Mouse (Mus musculus): ENCODE results near the gene Pde4dip. TPM values are rescaled to one million over a fixed set of nuclear protein-coding genes. Genes with fewer than 3 reads are reported as not detected.

Gene Pde4dip
- polyA plus RNA-seq, 1 experiment from 2014 or later, result 27.1 TPM

GRCm38 (mm10) chr3:97932131-97932530 is 43.6 kb upstream of the Pde4dip start:
- H3K4me1 ChIP-seq (ENCODE audit: control insufficient read depth, insufficient read depth, low read length), result peaks cover 17% of the 10 kb centered on the region
- H3K9ac ChIP-seq (replicated peaks; ENCODE audit: low read depth, low read length), result no peak overlapping the region
- H3K27ac ChIP-seq (ENCODE audit: low read length), result no peak overlapping the region

DNA sequence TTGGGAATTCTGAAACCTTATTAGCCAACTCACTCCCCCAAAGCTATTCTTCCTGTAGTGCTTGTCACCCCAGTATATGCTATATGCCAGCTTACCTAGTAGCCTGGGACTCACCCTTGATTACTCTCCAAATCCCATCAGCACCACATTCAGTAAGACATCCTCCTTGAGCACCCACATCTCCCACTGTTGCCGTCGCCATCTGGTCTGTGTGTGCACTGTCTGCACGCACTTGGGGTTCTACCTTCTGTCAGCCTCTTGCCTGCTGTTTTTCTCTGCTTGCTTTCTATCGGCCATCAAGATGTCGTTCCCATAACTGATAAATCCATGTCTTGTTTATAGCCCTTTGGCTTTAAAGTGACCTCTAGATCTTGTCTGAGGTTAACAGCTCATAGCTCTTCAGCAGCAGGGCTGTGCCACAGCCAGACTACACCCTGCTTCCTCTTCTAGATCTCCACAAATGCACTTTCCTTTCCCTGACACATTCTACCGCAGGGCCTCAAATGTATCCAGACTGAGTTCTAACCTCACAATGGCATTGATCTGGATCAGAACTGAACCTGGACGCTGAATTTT is 42.9 kb upstream of the Pde4dip start:
- H3K36me3 ChIP-seq (ENCODE audit: control insufficient read depth, insufficient read depth, low read length), result no peaks in the 10 kb centered on the region
- no peak overlapping the region for H3K4me3 ChIP-seq (ENCODE audit: low read depth, low read length)
- H3K4me2 ChIP-seq (replicated peaks; ENCODE audit: low read depth, low read length), result no peak overlapping the region
- no peak for ATAC-seq (ENCODE audit: insufficient number of reproducible peaks, insufficient read depth, low FRiP score, low read depth)
- peaks cover 16% of the 10 kb centered on the region for H3K4me1 ChIP-seq (ENCODE audit: control insufficient read depth, insufficient read depth, low read length)
- no peaks in the 10 kb centered on the region for H3K9me3 ChIP-seq (ENCODE audit: control insufficient read depth, low read depth, low read length)
- 56% methylated on average over 7 of the region's 7 CpGs for WGBS
- no peak overlapping the region for H3K27ac ChIP-seq (ENCODE audit: low read length)
- H3K9ac ChIP-seq (replicated peaks; ENCODE audit: low read depth, low read length), result no peak overlapping the region
- no peaks in the 10 kb centered on the region for H3K27me3 ChIP-seq (ENCODE audit: control insufficient read depth, insufficient read depth, low read length)

More at GRCm38 (mm10) chr3:97932131-97932530, 43.6 kb upstream of the Pde4dip start:
- Histone ChIP-seq H3K36me3 (ENCODE audit: control insufficient read depth, insufficient read depth, low read length) (no peaks in the 10 kb centered on the region), H3K4me2 (replicated peaks; ENCODE audit: low read depth, low read length) (peak overlapping the region; percentile 16; the same call in 1 of the 2 replicates), H3K9me3 (ENCODE audit: control insufficient read depth, low read depth, low read length) (no peaks in the 10 kb centered on the region), H3K27me3 (ENCODE audit: control insufficient read depth, insufficient read depth, low read length) (no peaks in the 10 kb centered on the region), H3K4me3 (ENCODE audit: low read depth, low read length) (0 out of 2 replicates have a peak overlapping the region, but pooled peaks have one; percentile 2)
- no peak for ATAC-seq (ENCODE audit: insufficient number of reproducible peaks, insufficient read depth, low FRiP score, low read depth)
- WGBS, result 13% methylated on average over 10 of the region's 10 CpGs

- no peak overlapping the region for H3K9ac ChIP-seq (replicated peaks; ENCODE audit: low read depth, low read length)
- H3K4me2 ChIP-seq (replicated peaks; ENCODE audit: low read depth, low read length), result no peak overlapping the region
- no peak for ATAC-seq (ENCODE audit: insufficient number of reproducible peaks, insufficient read depth, low FRiP score, low read depth)
- no peak overlapping the region for H3K4me3 ChIP-seq (ENCODE audit: low read depth, low read length)
- H3K36me3 ChIP-seq (ENCODE audit: control insufficient read depth, insufficient read depth, low read length), result no peaks in the 10 kb centered on the region
- 72% methylated on average over 8 of the region's 8 CpGs for WGBS
- H3K27me3 ChIP-seq (ENCODE audit: control insufficient read depth, insufficient read depth, low read length), result no peaks in the 10 kb centered on the region
- H3K27ac ChIP-seq (ENCODE audit: low read length), result no peak overlapping the region
- H3K4me1 ChIP-seq (ENCODE audit: control insufficient read depth, insufficient read depth, low read length), result peaks cover 16% of the 10 kb centered on the region
- H3K9me3 ChIP-seq (ENCODE audit: control insufficient read depth, low read depth, low read length), result no peaks in the 10 kb centered on the region
These were observed 42.3 kb upstream of the Pde4dip start for GRCm38 (mm10) chr3:97930787-97931158.

- no peak overlapping the region for H3K4me2 ChIP-seq (replicated peaks; ENCODE audit: low read depth, low read length)
- no peak overlapping the region for H3K4me3 ChIP-seq (ENCODE audit: low read depth, low read length)
- H3K9me3 ChIP-seq (ENCODE audit: control insufficient read depth, low read depth, low read length), result no peaks in the 10 kb centered on the region
- no peaks in the 10 kb centered on the region for H3K27me3 ChIP-seq (ENCODE audit: control insufficient read depth, insufficient read depth, low read length)
- WGBS, result 45% methylated on average over 12 of the region's 12 CpGs
- no peak for ATAC-seq (ENCODE audit: insufficient number of reproducible peaks, insufficient read depth, low FRiP score, low read depth)
- H3K4me1 ChIP-seq (ENCODE audit: control insufficient read depth, insufficient read depth, low read length), result peaks cover 16% of the 10 kb centered on the region
- no peak overlapping the region for H3K27ac ChIP-seq (ENCODE audit: low read length)
- H3K9ac ChIP-seq (replicated peaks; ENCODE audit: low read depth, low read length), result no peak overlapping the region
- no peaks in the 10 kb centered on the region for H3K36me3 ChIP-seq (ENCODE audit: control insufficient read depth, insufficient read depth, low read length)
These were observed 41.8 kb upstream of the Pde4dip start for GRCm38 (mm10) chr3:97930141-97930786.

DNA sequence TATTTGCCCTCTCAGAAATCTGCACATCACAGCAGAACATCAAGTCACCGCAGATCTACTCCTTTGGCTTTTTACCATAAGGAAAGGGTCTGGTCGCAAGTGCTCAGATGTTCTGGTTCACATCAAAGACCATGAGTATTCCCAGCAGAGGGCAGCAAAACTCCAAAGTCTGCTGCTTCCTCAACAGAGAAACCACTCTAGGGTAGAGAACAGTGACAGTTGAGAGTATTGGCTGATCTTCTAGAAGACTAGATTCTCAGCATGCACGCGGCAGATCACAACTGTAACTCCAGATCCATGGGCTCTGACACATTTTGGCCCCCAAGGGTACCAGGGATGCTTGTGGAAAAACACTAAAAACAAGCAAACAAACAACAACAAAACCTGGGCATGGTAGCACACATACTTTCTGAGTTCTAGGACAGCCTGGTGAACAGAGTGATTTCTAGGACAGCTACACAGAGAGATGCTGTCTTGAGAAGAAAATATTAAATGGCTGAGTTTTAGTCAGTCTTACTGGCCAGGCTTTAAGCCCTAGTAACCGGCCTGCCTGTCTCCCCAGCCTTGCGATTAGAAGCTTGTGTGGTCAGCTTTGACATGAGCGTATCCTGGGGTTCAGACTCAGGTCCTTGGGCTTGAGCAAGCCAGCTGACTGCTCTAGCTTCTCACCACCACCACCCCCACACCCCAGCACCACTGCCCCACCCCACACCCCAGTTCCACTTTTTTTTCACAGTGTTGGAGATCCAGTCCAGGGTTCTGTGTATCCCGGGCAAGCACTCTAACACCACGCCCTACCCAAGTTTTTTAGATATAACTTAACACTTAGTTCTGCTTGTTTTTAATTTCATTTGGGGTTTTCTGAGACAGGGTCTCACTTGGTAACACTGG is 40.7 kb upstream of the Pde4dip start:
- Histone ChIP-seq H3K9me3 (ENCODE audit: control insufficient read depth, low read depth, low read length) (no peaks in the 10 kb centered on the region), H3K27me3 (ENCODE audit: control insufficient read depth, insufficient read depth, low read length) (no peaks in the 10 kb centered on the region), H3K9ac (replicated peaks; ENCODE audit: low read depth, low read length) (no peak overlapping the region), H3K4me1 (ENCODE audit: control insufficient read depth, insufficient read depth, low read length) (peaks cover 16% of the 10 kb centered on the region), H3K4me3 (ENCODE audit: low read depth, low read length) (no peak overlapping the region), H3K27ac (ENCODE audit: low read length) (no peak overlapping the region), H3K4me2 (replicated peaks; ENCODE audit: low read depth, low read length) (no peak overlapping the region), H3K36me3 (ENCODE audit: control insufficient read depth, insufficient read depth, low read length) (no peaks in the 10 kb centered on the region)
- ATAC-seq (ENCODE audit: insufficient number of reproducible peaks, insufficient read depth, low FRiP score, low read depth), result peak; percentile 67; the same call in 1 of the 2 replicates
- 52% methylated on average over 9 of the region's 9 CpGs for WGBS

DNA sequence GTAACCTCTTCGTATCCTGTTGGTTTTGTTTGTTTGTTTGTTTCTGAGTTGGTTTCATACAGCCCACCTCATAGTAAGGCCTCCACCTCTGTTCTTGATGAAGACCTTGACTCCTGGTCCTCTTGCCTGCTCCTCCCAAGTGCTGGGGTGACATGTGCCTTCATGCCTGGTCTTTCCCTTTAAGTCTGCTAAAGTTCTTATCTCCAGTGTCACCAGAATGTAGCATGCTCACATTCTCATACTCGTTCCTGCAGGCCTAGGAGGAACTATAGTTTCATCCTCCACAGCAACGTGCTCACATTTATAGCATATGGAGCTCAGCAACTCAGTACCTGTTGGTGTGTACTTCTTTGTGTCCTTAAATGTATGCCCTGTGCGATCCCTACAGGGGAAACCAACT is 38.8 kb upstream of the Pde4dip start:
- peaks cover 8% of the 10 kb centered on the region for H3K4me1 ChIP-seq (ENCODE audit: control insufficient read depth, insufficient read depth, low read length)
- H3K27ac ChIP-seq (ENCODE audit: low read length), result no peak overlapping the region
- no peak for ATAC-seq (ENCODE audit: insufficient number of reproducible peaks, insufficient read depth, low FRiP score, low read depth)
- H3K9me3 ChIP-seq (ENCODE audit: control insufficient read depth, low read depth, low read length), result no peaks in the 10 kb centered on the region
- no peak overlapping the region for H3K4me3 ChIP-seq (ENCODE audit: low read depth, low read length)
- H3K9ac ChIP-seq (replicated peaks; ENCODE audit: low read depth, low read length), result no peak overlapping the region
- no peaks in the 10 kb centered on the region for H3K27me3 ChIP-seq (ENCODE audit: control insufficient read depth, insufficient read depth, low read length)
- no peak overlapping the region for H3K4me2 ChIP-seq (replicated peaks; ENCODE audit: low read depth, low read length)
- WGBS, result 63% methylated on average over 4 of the region's 4 CpGs
- peaks cover 4% of the 10 kb centered on the region for H3K36me3 ChIP-seq (ENCODE audit: control insufficient read depth, insufficient read depth, low read length)

GRCm38 (mm10) chr3:97925246-97925645 is 36.7 kb upstream of the Pde4dip start:
- Histone ChIP-seq H3K36me3 (ENCODE audit: control insufficient read depth, insufficient read depth, low read length) (peaks cover 19% of the 10 kb centered on the region), H3K4me3 (ENCODE audit: low read depth, low read length) (no peak overlapping the region), H3K4me2 (replicated peaks; ENCODE audit: low read depth, low read length) (no peak overlapping the region), H3K9ac (replicated peaks; ENCODE audit: low read depth, low read length) (no peak overlapping the region), H3K27ac (ENCODE audit: low read length) (no peak overlapping the region), H3K4me1 (ENCODE audit: control insufficient read depth, insufficient read depth, low read length) (no peaks in the 10 kb centered on the region; the same call in 1 of the 2 replicates), H3K27me3 (ENCODE audit: control insufficient read depth, insufficient read depth, low read length) (no peaks in the 10 kb centered on the region), H3K9me3 (ENCODE audit: control insufficient read depth, low read depth, low read length) (no peaks in the 10 kb centered on the region)
- no peak for ATAC-seq (ENCODE audit: insufficient number of reproducible peaks, insufficient read depth, low FRiP score, low read depth)
- 92% methylated on average over 2 of the region's 2 CpGs for WGBS

DNA sequence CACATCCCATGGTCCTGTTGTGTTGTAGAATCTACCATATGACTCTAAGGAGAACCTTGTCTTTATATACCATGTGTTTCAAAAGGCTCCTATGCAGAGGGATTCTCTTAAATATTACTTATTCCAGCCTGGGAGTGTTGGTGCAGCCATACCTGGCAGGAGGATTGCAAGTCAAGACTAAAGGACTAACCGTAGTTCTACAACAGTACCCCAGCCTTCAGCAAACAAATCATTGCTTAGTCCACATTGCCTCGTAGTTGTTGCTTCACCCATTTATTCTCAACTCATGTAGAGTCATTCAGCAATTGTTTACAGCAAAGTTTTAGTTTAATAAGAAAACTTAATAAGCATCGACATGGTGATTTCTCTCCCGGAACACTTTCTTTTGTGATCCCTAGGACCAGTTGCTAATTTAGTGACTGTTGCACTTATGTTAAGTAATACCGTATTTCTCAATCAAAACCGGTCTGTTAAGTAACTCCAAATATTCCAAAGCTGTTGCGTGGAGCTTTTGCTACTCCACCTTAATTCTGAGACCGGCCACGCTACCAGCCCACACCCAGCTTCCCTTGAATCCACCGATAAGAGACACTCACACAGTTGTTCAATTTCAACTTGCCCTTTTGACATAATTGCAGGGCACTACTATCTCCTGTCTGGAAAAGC is 30.5 kb upstream of the Pde4dip start:
- no peak overlapping the region for H3K4me2 ChIP-seq (replicated peaks; ENCODE audit: low read depth, low read length)
- H3K4me3 ChIP-seq (ENCODE audit: low read depth, low read length), result no peak overlapping the region
- no peaks in the 10 kb centered on the region for H3K9me3 ChIP-seq (ENCODE audit: control insufficient read depth, low read depth, low read length)
- H3K27ac ChIP-seq (ENCODE audit: low read length), result no peak overlapping the region
- no peak overlapping the region for H3K9ac ChIP-seq (replicated peaks; ENCODE audit: low read depth, low read length)
- no peaks in the 10 kb centered on the region for H3K27me3 ChIP-seq (ENCODE audit: control insufficient read depth, insufficient read depth, low read length)
- 90% methylated on average over 10 of the region's 10 CpGs for WGBS
- peaks cover 60% of the 10 kb centered on the region for H3K36me3 ChIP-seq (ENCODE audit: control insufficient read depth, insufficient read depth, low read length)
- no peaks in the 10 kb centered on the region for H3K4me1 ChIP-seq (ENCODE audit: control insufficient read depth, insufficient read depth, low read length)
- ATAC-seq (ENCODE audit: insufficient number of reproducible peaks, insufficient read depth, low FRiP score, low read depth), result no peak
